Mouse (Mus musculus) natural killer cell, adult 2 months (primary cell): ENCODE measurements around the gene Gm3435.
"Not testable (repeated sequence)": the region's sequence is repeated elsewhere in the genome, so short reads cannot be mapped to it uniquely, and the experiment has no call there.

Source experiments
- DNase-seq, 2 experiments: peaks; one replicate each; pipeline ENCODE4 v3.0.0; 2022; ENCODE audit warnings: low spot score in 2 of 2

Gm3435 gene

DNA sequence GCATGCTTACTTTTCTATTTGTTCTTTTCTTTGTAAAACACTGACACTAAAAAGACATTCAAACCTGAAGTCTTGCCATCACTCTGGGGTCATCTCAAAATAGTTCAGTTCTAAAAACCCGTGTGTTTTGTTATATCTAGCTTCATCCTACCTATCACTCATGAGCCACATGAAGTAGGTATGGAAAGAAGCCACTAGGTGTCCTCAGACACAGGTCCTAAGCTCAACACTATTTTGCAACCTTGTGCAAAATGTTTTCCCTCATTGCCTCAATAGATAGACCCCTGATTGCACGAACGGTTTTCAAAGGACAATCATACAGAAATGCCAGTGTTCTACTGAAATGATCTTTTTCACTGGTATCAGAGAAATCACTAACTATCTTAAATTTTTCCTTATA lies 30.5 kb downstream of the Gm3435 start:
- DNase-seq: not testable (repeated sequence)

DNA sequence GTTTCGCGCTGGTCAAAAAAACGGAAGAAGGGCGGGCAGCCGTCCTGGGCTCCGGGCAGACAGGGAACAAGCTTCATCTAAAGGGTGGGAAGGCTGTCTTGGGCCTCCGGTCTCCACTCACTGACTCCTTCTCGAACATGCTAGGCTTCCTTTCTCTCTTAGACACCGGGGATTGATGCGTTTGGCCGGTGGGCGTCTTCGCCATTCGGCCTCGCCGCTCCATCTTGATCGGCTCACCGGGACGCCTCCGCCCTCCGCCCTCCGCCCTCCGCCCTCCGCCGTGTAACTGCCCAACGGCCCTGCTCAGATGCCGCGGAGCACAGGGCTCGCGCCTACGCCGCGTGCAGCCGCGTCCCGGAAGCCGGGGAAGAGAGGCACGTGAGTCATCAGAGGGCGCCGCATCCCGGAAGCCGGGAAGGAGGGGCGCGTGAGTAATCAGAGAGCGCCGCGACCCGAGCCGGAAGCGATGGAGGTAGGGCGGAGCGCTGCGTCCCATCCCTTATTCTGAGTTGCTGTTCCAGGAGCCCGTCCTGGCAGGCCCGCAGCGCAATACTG lies 31.3 kb downstream of the Gm3435 start, which contains the start of the genes Ermard, Tcte3 and Gm3448:
Gene Ermard (plus strand): TSS at position 34 of the 555 bp plus-strand sequence.
Gene Tcte3 (minus strand): TSS at position 314 of the 555 bp plus-strand sequence.
Gene Gm3448 (minus strand): TSS at position 363 of the 555 bp plus-strand sequence.
- peak; percentile 29 to 33 for DNase-seq

DNA sequence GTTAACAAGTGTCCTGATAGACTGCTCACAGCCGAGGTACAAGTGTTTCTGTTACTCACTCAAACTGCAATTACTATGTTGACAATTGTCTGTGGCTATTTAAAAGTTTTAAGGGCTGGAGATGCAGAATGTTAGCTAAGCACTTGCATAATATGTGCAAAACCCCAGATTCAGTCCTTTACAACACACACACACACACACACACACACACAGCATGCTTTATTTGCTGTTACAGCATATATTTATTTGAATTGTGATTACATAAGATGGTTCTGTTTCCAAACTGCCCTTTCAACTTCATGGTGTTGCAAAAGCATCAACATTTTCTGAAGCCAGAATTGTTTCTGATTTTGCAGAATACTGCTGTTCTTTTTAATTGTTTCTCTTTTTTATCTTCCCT lies 40.4 kb downstream of the Gm3435 start:
- not testable (repeated sequence) for DNase-seq

DNA sequence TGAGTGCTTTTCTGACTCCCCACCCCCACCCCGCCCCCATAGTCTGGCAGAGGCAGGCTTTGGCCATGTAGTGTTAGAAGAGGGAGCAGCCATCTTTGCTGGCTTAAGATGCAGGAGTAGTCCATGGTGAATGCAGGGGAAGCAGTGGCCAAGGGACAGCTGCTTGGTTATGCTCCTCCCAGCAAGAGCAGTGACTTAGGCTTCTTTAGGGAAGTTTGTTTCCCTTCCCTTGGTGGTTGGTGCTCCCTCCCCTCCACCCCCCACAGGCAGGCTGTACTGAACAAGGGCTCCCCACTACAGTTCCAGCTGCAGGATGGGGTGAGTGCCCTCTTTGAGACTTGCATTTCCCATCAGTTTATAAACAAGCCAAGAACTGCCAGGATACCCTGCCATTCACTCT lies 42.8 kb downstream of the Gm3435 start:
- not testable (repeated sequence) for DNase-seq

DNA sequence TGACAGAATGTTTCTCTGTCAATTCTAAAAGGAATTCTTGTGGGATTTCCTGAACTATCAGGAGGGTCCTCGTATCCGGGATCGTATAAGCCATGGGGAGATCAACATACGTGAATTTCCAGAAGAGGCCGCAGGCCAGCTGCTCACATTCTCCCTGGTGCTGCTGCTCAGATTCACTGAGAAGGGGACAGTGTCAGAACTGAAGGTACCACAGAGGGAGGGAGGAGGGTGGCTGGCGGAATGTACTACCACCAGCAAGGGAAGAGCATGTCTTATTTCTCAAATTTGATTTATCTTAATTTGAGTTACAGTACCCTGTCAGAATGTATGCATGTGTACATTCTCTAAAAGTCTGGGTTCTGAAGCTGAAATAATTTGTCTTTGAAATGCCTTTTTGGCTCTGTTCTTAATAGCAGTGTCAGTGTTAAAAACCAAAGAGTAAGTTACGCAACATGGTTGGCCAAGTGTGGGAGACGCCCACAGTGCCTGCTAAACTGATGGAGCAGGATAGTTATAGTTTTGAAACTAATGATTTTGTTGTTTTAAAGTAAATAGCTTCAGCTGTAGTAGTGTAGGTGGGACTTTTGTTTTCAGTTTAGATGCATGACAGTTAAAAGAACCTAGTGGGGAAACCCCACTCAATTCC lies 43.3 kb downstream of the Gm3435 start:
- not testable (repeated sequence) for DNase-seq

DNA sequence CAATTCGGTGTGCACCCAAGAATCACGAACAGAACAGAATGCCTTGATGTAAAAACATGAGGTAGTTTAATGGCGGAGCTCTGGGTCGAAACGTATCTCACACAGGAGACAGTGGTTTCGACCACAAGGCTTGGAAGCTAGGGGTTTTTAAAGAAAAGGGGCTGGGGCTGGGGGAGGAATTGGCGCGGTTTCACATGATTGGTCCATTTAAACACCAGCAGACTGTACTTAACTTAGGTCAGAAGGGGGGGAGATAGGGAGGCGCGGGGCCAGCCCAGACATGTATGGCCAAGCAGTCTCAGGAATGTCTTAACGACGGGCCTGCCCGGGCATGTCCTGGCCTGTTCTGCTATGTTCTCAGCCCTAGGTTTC lies 43.8 kb downstream of the Gm3435 start:
- not testable (repeated sequence) for DNase-seq

DNA sequence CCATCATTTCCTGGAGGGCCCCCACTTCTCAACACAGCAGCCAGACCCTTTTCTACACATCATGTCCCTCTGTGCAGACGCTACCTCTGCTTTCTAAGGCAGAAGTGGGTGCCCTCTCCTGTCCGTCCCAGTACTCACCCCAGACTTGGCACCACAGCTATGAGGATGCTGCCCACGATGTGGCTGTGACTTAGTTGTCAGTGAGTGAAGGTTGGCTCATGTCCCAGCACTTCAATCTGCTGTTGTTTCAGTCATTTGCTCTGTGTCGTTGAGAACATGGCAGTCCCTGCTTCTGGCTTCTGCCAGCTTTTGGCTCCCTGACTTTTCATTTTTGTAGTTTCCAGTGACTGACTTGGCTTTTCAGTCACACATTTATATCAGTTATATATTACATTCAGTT lies 45.9 kb downstream of the Gm3435 start:
- no peak for DNase-seq

DNA sequence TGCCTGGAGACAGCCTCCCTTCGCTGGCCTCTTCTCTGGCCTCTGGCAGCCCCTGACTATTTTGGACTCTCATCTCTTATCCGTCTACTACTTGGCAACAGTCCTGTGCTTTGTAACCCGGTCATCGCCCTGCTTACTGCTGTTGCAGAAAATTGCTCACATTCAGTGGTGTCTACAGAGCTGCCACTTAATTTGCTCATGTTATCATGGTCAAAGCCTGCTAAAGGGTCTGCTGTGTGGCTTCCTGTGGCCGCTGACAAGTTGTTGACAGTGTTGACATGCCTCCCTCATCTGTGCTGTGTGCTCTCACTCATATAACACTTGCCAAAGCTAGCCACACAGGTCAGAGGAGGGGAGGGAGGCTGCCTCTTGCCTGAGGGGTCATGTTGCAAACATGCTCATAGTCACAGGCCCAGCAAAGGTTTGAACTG lies 48.2 kb downstream of the Gm3435 start:
- DNase-seq: no peak

DNA sequence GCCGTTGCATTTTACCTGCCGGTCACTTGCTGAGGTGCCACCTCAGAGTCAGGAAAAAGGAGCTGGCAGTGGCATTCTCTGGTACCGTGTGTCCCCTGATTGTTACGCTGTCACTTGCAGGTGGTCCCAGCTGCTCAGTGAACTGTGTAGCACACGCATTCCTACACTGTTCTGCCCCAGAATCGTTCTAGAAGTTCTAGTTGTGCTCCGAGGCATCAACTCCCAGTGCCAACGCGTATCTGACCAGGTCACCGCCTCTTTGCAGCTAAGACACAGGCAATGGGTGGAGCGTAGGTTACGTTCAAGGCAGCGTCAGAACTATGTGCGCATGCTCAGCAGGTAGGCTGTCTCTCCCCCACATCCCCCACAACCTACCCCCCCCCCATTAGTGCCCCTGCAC lies 49.7 kb downstream of the Gm3435 start:
- no peak for DNase-seq

DNA sequence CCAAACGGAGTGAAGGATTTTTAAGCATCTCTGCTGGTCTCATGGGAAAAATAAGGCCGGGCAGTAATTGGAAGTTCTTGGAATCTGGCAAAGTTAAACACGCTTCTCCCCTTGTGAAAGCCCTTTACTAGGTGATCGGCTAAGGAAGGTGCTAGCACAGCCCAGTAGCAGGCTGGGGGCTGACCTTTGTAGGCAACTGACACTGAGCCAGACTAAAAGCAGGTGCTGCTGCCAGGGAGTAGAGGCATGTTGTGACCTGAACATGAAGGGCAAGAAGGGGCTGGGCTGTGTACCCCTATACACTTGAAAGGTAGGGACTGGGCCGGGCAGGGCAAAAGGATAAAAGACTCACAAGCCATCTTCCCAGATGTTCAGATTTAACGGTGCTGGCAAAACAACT lies 50.4 kb downstream of the Gm3435 start:
- DNase-seq: no peak

DNA sequence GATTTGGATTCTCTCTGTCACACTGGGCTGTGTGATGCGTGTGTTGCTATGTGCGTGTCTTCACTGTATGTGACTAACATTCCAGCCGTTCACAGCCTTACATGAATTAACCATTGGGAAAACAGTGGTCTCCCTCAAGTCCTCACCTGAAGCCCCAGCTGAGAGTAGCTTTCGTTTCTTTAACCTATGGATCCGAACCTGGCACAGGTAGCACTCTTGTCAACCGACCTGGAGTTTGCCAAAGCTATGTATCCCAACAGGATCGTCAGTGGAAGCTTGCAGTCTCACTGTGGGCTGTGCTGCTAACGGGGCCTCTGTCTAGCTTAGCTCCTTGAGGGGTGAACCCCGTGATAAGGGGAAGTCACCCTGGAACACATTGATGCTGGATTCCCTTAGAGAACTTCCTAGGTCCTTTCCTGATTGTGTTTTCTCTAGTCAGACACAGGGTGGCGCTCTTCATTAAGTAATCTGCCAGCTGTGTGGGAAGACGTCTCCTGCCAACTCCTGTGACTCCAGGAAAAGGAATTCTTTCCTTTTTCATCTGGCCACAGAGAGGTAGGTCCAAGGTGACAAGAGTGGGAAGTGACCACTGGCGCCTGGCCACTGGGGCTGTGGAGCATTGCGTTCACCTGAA lies 55.5 kb downstream of the Gm3435 start:
- peak in 1 of 2 experiments; percentile 16 for DNase-seq

DNA sequence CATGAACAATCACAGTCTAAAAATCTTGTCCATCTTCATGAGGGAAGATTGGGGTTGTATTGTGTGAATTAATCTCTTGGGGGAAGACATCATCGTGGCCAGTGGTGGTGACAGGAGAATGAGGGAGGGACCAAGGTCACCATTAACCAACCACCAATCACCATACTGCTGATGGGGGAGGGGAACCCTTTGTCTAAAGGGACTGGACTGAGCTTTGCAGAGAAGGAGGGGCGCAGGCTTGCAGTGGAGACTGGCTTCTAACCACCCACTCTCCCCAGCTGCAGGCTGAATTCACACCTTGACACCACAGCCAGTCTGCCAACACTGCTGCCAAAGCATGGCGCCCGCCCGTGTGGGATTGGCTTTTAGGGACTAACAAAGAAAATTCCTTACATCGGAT lies 56.1 kb downstream of the Gm3435 start:
- DNase-seq: no peak

DNA sequence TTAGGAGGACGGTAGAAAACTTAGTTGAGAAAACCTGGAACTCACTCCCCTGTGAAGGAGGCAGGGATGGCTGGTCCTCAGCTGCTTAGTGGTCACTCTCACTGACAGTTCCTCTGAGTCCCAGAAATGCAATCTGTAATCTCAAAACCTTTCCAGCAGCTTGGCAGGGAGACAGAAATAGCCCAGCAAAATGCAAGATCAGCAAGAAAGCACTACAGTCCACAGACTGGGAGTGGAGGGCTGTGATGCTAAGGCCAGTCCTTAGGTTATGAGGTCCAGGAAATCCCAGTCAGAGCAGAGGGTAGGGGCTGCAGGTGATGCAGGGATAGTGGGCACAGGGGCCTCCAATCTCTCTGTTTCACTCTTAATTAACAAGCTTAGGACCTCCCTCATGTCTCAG lies 56.9 kb downstream of the Gm3435 start:
- DNase-seq: no peak

DNA sequence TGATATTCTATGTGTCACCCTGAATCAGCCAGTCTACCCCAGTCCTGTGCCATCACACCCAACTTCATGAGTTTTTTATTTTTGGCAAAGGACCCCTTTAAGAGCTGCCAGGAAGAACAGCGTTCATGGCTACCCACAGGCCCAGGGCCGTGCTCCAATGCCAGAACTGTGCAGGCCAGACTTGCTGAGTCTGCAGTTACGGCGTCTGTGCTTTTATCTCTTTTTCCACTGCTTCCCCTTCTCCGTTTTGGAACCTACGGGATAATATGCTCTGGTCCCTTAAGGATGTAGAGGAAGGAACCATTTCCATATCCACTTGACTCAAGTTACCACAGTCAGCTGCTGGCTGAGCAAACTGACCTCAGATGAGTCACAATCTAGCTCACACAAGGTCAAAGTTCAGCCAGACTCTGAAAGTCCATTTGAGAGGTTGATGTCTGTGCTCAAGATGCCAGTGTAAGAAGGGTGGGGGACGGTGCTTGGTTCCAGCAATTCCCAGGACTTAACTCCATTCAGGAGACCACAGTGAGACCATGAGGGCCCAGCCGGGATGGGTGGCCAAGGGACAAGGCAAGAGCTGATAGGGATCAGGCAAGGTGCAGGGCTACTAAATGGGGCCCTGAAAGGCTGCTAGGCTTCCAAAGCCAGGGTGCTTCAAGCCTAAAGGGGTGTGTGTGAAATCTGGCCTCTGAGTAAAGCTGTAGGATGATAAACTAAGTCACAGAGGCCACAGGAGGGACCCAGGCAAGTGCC lies 58.2 kb downstream of the Gm3435 start:
- no peak for DNase-seq

DNA sequence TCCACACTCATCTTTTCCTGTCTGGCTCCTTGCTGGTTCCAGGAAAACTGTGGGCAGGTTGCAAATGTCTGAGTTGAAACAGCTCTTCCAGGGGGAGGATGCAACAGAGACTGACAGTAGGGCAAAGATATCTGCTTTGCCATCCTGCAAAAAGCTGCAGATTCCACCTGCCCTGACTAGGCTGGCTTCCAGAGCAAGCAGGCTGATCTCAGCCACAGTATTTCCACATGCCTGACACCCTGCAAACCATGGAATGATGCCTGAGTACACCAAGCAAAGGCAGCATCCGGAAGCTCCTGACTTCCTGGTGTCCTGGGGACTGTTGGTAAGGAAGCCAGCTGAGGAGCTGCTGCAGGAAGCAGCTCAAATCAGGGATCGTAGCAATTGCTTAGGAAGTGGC lies 59.1 kb downstream of the Gm3435 start:
- no peak for DNase-seq
